Mouse (Mus musculus): Measurements from ENCODE around the gene Banp. TPM values are rescaled to one million over a fixed set of nuclear protein-coding genes. Genes with fewer than 3 reads are reported as not detected.

Gene Banp
- polyA plus RNA-seq, 2 experiments: 33.2 to 97.7 TPM

DNA sequence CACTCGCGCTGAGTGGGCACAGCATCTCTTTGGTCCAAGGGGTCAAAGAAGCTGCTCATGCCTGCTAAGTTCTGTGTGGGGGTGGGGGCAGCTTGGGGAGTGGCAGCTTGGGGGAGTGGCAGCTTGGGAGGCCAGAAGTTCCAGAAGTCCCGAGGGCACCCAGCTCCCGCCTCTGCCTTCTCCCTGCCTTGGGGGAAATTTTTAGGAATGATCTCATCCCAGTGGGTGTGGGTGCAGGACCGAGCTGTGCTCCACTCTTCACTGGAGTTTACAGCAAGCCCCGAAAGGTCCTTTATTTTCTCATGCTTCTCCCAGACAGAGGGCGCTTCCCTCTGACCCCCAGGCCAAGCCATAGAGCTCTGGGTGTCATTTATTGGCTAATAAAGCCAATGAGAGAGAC lies 87.7 kb downstream of the Banp start:
- Histone ChIP-seq H3K27ac (replicated peaks; ENCODE audit: low read depth, low read length) (no peak overlapping the region), H3K4me2 (replicated peaks; ENCODE audit: low read depth, low read length, severe bottlenecking) (no peak overlapping the region), H3K36me3 (ENCODE audit: control insufficient read depth, insufficient read depth, low read length) (no peaks in the 10 kb centered on the region), H3K4me1 (ENCODE audit: control insufficient read depth, insufficient read depth, low read length) (peaks cover 17% of the 10 kb centered on the region), H3K27me3 (ENCODE audit: control insufficient read depth, insufficient read depth, low read length) (no peaks in the 10 kb centered on the region), H3K9me3 (ENCODE audit: control insufficient read depth, low read length) (no peaks in the 10 kb centered on the region), H3K4me3 (replicated peaks; ENCODE audit: low read length) (no peak overlapping the region), H3K9ac (ENCODE audit: low read depth, low read length, severe bottlenecking) (no peak overlapping the region)
- ATAC-seq (ENCODE audit: low FRiP score, low read depth): no peak
- TF ChIP-seq POLR2A (IDR thresholded peaks at IDR 0.05; ENCODE audit: borderline replicate concordance, extremely low read depth, insufficient read depth, insufficient read length): no peak
- WGBS: 63% methylated on average over 7 of the region's 7 CpGs
- no peak for DNase-seq (ENCODE audit: low spot score)

DNA sequence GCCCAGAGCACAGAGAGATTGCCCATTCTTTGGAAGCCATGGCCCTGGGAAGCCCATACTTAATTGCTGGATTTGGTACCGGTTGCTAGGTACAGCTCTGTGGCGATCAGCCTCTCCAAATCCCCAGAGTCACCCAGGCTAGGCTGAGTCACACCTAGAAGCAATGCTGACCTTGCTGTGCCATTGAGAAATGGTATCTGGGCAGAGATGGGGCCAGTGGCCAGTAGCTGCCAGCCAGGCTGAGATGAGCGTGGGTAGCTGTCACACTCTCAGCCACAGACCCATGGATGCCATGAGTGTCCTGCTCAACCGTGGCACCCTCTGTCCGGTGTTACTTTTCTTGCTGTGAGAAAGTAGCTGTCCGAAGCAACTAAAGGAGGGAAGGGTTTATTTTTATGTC lies 88.5 kb downstream of the Banp start:
- Histone ChIP-seq H3K9ac (ENCODE audit: low read depth, low read length, severe bottlenecking) (no peak overlapping the region), H3K9me3 (ENCODE audit: control insufficient read depth, low read length) (no peaks in the 10 kb centered on the region), H3K27me3 (ENCODE audit: control insufficient read depth, insufficient read depth, low read length) (no peaks in the 10 kb centered on the region), H3K36me3 (ENCODE audit: control insufficient read depth, insufficient read depth, low read length) (no peaks in the 10 kb centered on the region), H3K4me3 (replicated peaks; ENCODE audit: low read length) (no peak overlapping the region), H3K27ac (replicated peaks; ENCODE audit: low read depth, low read length) (no peak overlapping the region), H3K4me1 (ENCODE audit: control insufficient read depth, insufficient read depth, low read length) (peaks cover 19% of the 10 kb centered on the region), H3K4me2 (replicated peaks; ENCODE audit: low read depth, low read length, severe bottlenecking) (no peak overlapping the region)
- TF ChIP-seq POLR2A (IDR thresholded peaks at IDR 0.05; ENCODE audit: borderline replicate concordance, extremely low read depth, insufficient read depth, insufficient read length): no peak
- DNase-seq (ENCODE audit: low spot score) (no peak), ATAC-seq (ENCODE audit: low FRiP score, low read depth) (no peak)
- 91% methylated on average over 6 of the region's 6 CpGs for WGBS

DNA sequence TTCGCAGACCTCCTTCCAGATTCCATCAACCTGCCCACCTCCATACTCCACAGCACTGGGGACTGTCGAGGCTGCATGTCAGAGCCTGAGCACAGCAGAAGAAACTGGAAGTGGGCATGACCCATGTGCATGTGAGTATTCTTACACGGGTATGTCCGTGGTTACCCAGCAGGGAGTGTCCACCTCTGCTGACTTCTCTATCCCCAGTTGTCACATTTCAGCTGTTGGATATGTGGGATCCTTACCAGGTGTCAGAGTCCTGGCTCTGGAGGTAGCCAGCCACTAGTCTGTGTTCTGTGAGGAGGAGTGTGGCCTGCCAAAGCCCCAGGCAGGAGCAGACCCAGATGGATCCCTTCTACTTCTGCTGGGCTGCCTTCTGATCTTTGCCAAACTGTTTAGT lies 89.9 kb downstream of the Banp start:
- 76% methylated on average over 4 of the region's 4 CpGs for WGBS
- no peak for DNase-seq (ENCODE audit: low spot score)
- Histone ChIP-seq H3K4me3 (replicated peaks; ENCODE audit: low read length) (no peak overlapping the region), H3K27me3 (ENCODE audit: control insufficient read depth, insufficient read depth, low read length) (no peaks in the 10 kb centered on the region), H3K4me1 (ENCODE audit: control insufficient read depth, insufficient read depth, low read length) (peaks cover 31% of the 10 kb centered on the region), H3K9me3 (ENCODE audit: control insufficient read depth, low read length) (no peaks in the 10 kb centered on the region), H3K4me2 (replicated peaks; ENCODE audit: low read depth, low read length, severe bottlenecking) (no peak overlapping the region), H3K27ac (replicated peaks; ENCODE audit: low read depth, low read length) (no peak overlapping the region), H3K36me3 (ENCODE audit: control insufficient read depth, insufficient read depth, low read length) (no peaks in the 10 kb centered on the region), H3K9ac (ENCODE audit: low read depth, low read length, severe bottlenecking) (no peak overlapping the region)
- TF ChIP-seq POLR2A (IDR thresholded peaks at IDR 0.05; ENCODE audit: borderline replicate concordance, extremely low read depth, insufficient read depth, insufficient read length): no peak
- no peak for ATAC-seq (ENCODE audit: low FRiP score, low read depth)

DNA sequence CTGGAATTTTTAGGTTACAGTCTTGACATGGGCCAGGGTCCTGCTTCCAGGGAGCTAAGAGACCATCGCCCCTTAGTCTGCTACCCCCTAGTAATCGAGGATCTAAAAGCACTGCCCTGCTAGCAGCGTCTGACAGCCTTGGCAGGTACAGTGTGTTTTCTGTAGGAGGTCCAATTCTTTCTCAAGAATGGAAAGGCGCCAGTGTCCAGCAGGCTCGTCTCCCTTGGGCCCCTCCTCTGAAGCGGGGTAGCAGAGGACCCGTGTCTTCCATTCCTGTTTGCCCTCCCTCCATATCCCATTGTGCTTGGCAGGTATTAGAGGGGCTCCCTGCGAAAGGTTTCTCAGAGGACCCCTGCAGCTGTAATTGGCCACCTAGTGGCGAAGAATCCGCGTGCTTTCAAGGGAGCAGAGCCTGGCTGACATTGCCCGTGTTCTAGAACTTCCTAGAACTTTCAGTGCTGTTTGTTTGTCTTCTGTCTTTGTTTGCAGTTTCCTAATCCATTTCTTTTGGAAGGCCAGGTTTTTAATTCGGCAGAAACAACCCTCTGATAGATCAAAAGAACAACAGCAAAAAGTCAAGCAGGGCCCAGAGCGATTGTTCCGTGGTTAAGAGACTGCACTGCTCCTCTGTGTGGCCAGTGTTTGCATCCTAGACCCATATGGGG lies 97.8 kb downstream of the Banp start:
- Histone ChIP-seq H3K27me3 (ENCODE audit: control insufficient read depth, insufficient read depth, low read length) (no peaks in the 10 kb centered on the region), H3K27ac (replicated peaks; ENCODE audit: low read depth, low read length) (no peak overlapping the region), H3K4me1 (ENCODE audit: control insufficient read depth, insufficient read depth, low read length) (peaks cover 36% of the 10 kb centered on the region), H3K4me3 (replicated peaks; ENCODE audit: low read length) (no peak overlapping the region), H3K9ac (ENCODE audit: low read depth, low read length, severe bottlenecking) (no peak overlapping the region), H3K4me2 (replicated peaks; ENCODE audit: low read depth, low read length, severe bottlenecking) (no peak overlapping the region), H3K9me3 (ENCODE audit: control insufficient read depth, low read length) (no peaks in the 10 kb centered on the region), H3K36me3 (ENCODE audit: control insufficient read depth, insufficient read depth, low read length) (no peaks in the 10 kb centered on the region)
- ATAC-seq (ENCODE audit: low FRiP score, low read depth) (no peak), DNase-seq (ENCODE audit: low spot score) (no peak)
- 65% methylated on average over 15 of the region's 15 CpGs for WGBS
- no peak for TF ChIP-seq POLR2A (IDR thresholded peaks at IDR 0.05; ENCODE audit: borderline replicate concordance, extremely low read depth, insufficient read depth, insufficient read length)

DNA sequence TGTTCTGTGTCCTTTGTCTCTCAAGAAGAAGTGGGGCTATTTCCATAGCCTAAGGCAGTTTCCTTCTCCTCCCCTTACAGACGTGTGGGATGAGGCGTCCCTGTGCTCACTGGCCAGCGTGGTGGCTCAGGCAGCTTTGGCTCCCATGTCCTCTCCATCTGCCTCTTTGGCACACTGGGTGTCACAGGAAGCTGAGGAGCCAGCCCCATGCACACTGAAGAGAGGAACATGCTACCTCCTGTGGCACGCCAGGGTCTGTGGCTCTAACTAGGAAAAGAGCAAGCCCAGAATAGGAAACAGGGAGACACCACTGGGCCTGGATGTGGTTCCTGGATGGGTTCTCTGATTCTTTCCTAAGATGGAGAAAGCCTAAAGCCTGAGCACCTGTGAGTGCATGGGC lies 99.7 kb downstream of the Banp start:
- ATAC-seq (ENCODE audit: low FRiP score, low read depth): no peak

More for the DNA sequence above, 99.7 kb downstream of the Banp start:
- no peaks in the 10 kb centered on the region for H3K9me3 ChIP-seq (ENCODE audit: control insufficient read depth, low read length)
- TF ChIP-seq POLR2A (IDR thresholded peaks at IDR 0.05; ENCODE audit: borderline replicate concordance, extremely low read depth, insufficient read depth, insufficient read length): no peak
- 85% methylated on average over 4 of the region's 4 CpGs for WGBS
- no peak overlapping the region for H3K4me2 ChIP-seq (replicated peaks; ENCODE audit: low read depth, low read length, severe bottlenecking)
- H3K9ac ChIP-seq (ENCODE audit: low read depth, low read length, severe bottlenecking): no peak overlapping the region
- H3K27ac ChIP-seq (replicated peaks; ENCODE audit: low read depth, low read length): no peak overlapping the region
- no peak overlapping the region for H3K4me3 ChIP-seq (replicated peaks; ENCODE audit: low read length)
- H3K27me3 ChIP-seq (ENCODE audit: control insufficient read depth, insufficient read depth, low read length): no peaks in the 10 kb centered on the region
- DNase-seq (ENCODE audit: low spot score): no peak
- peaks cover 24% of the 10 kb centered on the region for H3K4me1 ChIP-seq (ENCODE audit: control insufficient read depth, insufficient read depth, low read length)
- H3K36me3 ChIP-seq (ENCODE audit: control insufficient read depth, insufficient read depth, low read length): no peaks in the 10 kb centered on the region
